Comparison of ENCODE assay signal across 15 mouse cellular contexts in the genomic region with DNA sequence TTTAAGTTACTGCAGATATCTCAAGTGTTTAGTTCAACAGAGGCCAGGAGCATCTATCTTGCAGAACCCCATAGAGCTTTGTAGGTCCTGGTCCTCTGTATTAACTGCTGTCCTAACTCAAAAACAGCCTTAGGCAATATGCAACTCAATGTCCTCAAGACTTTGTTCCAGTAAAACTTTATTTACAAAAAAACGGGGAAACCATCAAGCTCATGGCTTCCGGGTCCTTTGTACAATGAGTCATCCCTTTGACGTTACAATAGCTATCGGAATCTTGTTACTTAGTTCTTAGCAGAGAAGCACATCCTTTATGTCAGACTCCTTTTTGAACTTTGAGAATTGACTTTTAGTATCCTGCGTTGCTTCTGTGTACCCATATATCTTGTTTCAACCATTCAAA.
DNase-seq lines count a peak whose midpoint lies in the region; ATAC-seq lines count a peak whose summit lies in the region.
"Had no signal": no experiment of that assay in that cellular context is flagged by ENCODE, and none has a peak within 500 bp of the region (broad histone marks: within the 10 kb centered on the region; RNA-seq: fewer than 3 reads in every experiment).

No protein-coding gene starts in this region.

- 43% methylated on average over 5 of the region's 5 CpGs for WGBS in kidney, embryonic 14.5 days
- WGBS in embryonic facial prominence, embryonic 13.5 days: 85% methylated on average over 5 of the region's 5 CpGs
- WGBS in intestine, embryonic 15.5 days: 54% methylated on average over 5 of the region's 5 CpGs
- WGBS in neural tube, embryonic 15.5 days: 61% methylated on average over 5 of the region's 5 CpGs

- no peaks in the 10 kb centered on the region for H3K36me3 ChIP-seq in kidney, embryonic 14.5 days (ENCODE audit: control insufficient read depth, insufficient read depth, low read length)
- H3K36me3 ChIP-seq in embryonic facial prominence, embryonic 13.5 days: no peaks in the 10 kb centered on the region
- no peaks in the 10 kb centered on the region for H3K36me3 ChIP-seq in intestine, embryonic 15.5 days
- H3K36me3 ChIP-seq in neural tube, embryonic 15.5 days: no peaks in the 10 kb centered on the region
- H3K36me3 ChIP-seq: forebrain, embryonic 12.5 days; G1E; midbrain, embryonic 10.5 days had no signal

- no peak overlapping the region for H3K4me3 ChIP-seq in kidney, embryonic 14.5 days (ENCODE audit: low read length)
- no peak overlapping the region for H3K4me3 ChIP-seq in embryonic facial prominence, embryonic 13.5 days
- no peak overlapping the region for H3K4me3 ChIP-seq in intestine, embryonic 15.5 days (replicated peaks)
- H3K4me3 ChIP-seq in neural tube, embryonic 15.5 days (replicated peaks): no peak overlapping the region
- H3K4me3 ChIP-seq: forebrain, embryonic 12.5 days; heart, adult 2 months; midbrain, embryonic 10.5 days had no signal

- DNase-seq in kidney, adult 8-10 months: no peak
- no peak for DNase-seq in layer of hippocampus, adult 8-10 months (ENCODE audit: low spot score in 2 of 2)
- DNase-seq: cerebellum, adult 9-10 months; gastrocnemius, postnatal 14 days; heart, adult 2 months; lung, postnatal 4 days had no signal

- H3K4me2 ChIP-seq in kidney, embryonic 14.5 days (replicated peaks; ENCODE audit: low read depth, low read length): 0 out of 2 replicates have a peak overlapping the region, but pooled peaks have one; percentile 15
- no peak overlapping the region for H3K4me2 ChIP-seq in embryonic facial prominence, embryonic 13.5 days
- H3K4me2 ChIP-seq in intestine, embryonic 15.5 days (replicated peaks): no peak overlapping the region
- H3K4me2 ChIP-seq in neural tube, embryonic 15.5 days: no peak overlapping the region
- H3K4me2 ChIP-seq: forebrain, embryonic 12.5 days had no signal

- peaks cover 18% of the 10 kb centered on the region for H3K4me1 ChIP-seq in kidney, embryonic 14.5 days (ENCODE audit: control insufficient read depth, insufficient read depth, low read length)
- H3K4me1 ChIP-seq in embryonic facial prominence, embryonic 13.5 days: peaks cover 32% of the 10 kb centered on the region
- H3K4me1 ChIP-seq in intestine, embryonic 15.5 days (replicated peaks): peaks cover 11% of the 10 kb centered on the region
- peaks cover 27% of the 10 kb centered on the region for H3K4me1 ChIP-seq in neural tube, embryonic 15.5 days

- no peak overlapping the region for H3K9ac ChIP-seq in kidney, embryonic 14.5 days (ENCODE audit: low read depth, low read length)
- H3K9ac ChIP-seq in embryonic facial prominence, embryonic 13.5 days: no peak overlapping the region
- no peak overlapping the region for H3K9ac ChIP-seq in intestine, embryonic 15.5 days
- no peak overlapping the region for H3K9ac ChIP-seq in neural tube, embryonic 15.5 days (replicated peaks)
- H3K9ac ChIP-seq: forebrain, embryonic 12.5 days; liver, embryonic 14.5 days had no signal

- ATAC-seq in kidney, embryonic 14.5 days (ENCODE audit: low FRiP score, low TSS enrichment): no peak
- ATAC-seq in embryonic facial prominence, embryonic 13.5 days (ENCODE audit: insufficient number of reproducible peaks, insufficient read depth, low FRiP score, low TSS enrichment, low read depth): no peak
- ATAC-seq in intestine, embryonic 15.5 days: no peak
- no peak for ATAC-seq in neural tube, embryonic 15.5 days (ENCODE audit: low FRiP score)
- ATAC-seq in CD4-positive, CD25-positive, alpha-beta regulatory T cell, adult 4 months: no peak

- H3K27ac ChIP-seq in kidney, embryonic 14.5 days (ENCODE audit: low read depth, low read length): no peak overlapping the region
- peak overlapping the region; percentile 60; the same call in 1 of the 2 replicates for H3K27ac ChIP-seq in embryonic facial prominence, embryonic 13.5 days
- peak overlapping the region; percentile 45 for H3K27ac ChIP-seq in intestine, embryonic 15.5 days
- H3K27ac ChIP-seq in neural tube, embryonic 15.5 days (replicated peaks): peak overlapping the region; percentile 68
- H3K27ac ChIP-seq: forebrain, embryonic 12.5 days; heart, adult 2 months; liver, embryonic 14.5 days had no signal

- H3K9me3 ChIP-seq in kidney, embryonic 14.5 days (ENCODE audit: control insufficient read depth, low read length): no peaks in the 10 kb centered on the region
- no peaks in the 10 kb centered on the region for H3K9me3 ChIP-seq in embryonic facial prominence, embryonic 13.5 days
- H3K9me3 ChIP-seq in intestine, embryonic 15.5 days: no peaks in the 10 kb centered on the region
- H3K9me3 ChIP-seq in neural tube, embryonic 15.5 days (replicated peaks): no peaks in the 10 kb centered on the region
- H3K9me3 ChIP-seq: forebrain, embryonic 12.5 days; midbrain, embryonic 10.5 days had no signal

- H3K27me3 ChIP-seq in kidney, embryonic 14.5 days (ENCODE audit: control insufficient read depth, insufficient read depth, low read length): no peaks in the 10 kb centered on the region
- H3K27me3 ChIP-seq in embryonic facial prominence, embryonic 13.5 days: no peaks in the 10 kb centered on the region
- no peaks in the 10 kb centered on the region for H3K27me3 ChIP-seq in intestine, embryonic 15.5 days (replicated peaks)
- H3K27me3 ChIP-seq in neural tube, embryonic 15.5 days (replicated peaks): no peaks in the 10 kb centered on the region
- H3K27me3 ChIP-seq: forebrain, embryonic 12.5 days had no signal
